Mouse (Mus musculus) kidney, adult 2 months (tissue): Measurements from ENCODE around the gene Tmem132e.

ENCODE experiments used
- CTCF ChIP-seq: fragments of 200-500 bp; conservative IDR thresholded peaks from 2 replicates; pipeline ENCODE4 v1.5.1; 2011; ENCODE audit warnings: low read depth, mild to moderate bottlenecking, control low read depth, low read length, moderate library complexity, mixed read lengths; ENCODE audit not compliant: insufficient read depth, insufficient read length
- POLR2A ChIP-seq: fragments of 200-500 bp; IDR thresholded peaks from one replicate; pipeline ENCODE4 v1.6.1; 2011; ENCODE audit warnings: low read depth, low read length, control low read depth

GRCm38 (mm10) chr11:82406358-82407221 lies 17.9 kb downstream of the Tmem132e start:
- no peak for TF ChIP-seq POLR2A
- TF ChIP-seq CTCF, result no peak
